Mouse (Mus musculus) stomach, embryonic 14.5 days (tissue): Measurements from ENCODE around the gene Rtn2. TPM values are rescaled to one million over a fixed set of nuclear protein-coding genes. Genes with fewer than 3 reads are reported as not detected.

Source experiments
- ATAC-seq: fragments of 200-750 bp; cut with Nextera tagmentation; 2 replicates; pipeline ENCODE4 v1.8.0; 2017; ENCODE audit warnings: low read depth, moderate TSS enrichment; ENCODE audit not compliant: insufficient number of reproducible peaks, insufficient read depth, low FRiP score
- H3K27ac ChIP-seq: fragments of 300-500 bp; sonication (generic); 2 replicates; pipeline ENCODE4 v1.5.1; 2014; ENCODE audit warnings: mild to moderate bottlenecking, low read length, moderate library complexity, mixed read lengths
- H3K27me3 ChIP-seq: fragments of 300-500 bp; sonication (generic); 2 replicates; pipeline ENCODE4 v1.6.1; 2014; ENCODE audit warnings: low read length, control low read depth, mixed read lengths; ENCODE audit not compliant: control insufficient read depth, insufficient read depth
- H3K36me3 ChIP-seq: fragments of 300-500 bp; sonication (generic); 2 replicates; pipeline ENCODE4 v1.6.1; 2014; ENCODE audit warnings: mild to moderate bottlenecking, control low read depth, low read length, moderate library complexity, mixed read lengths; ENCODE audit not compliant: control insufficient read depth, insufficient read depth
- H3K4me1 ChIP-seq: fragments of 300-500 bp; sonication (generic); 2 replicates; pipeline ENCODE4 v1.6.1; 2014; ENCODE audit warnings: low read length, control low read depth, mixed read lengths; ENCODE audit not compliant: control insufficient read depth, insufficient read depth
- H3K4me2 ChIP-seq: fragments of 300-500 bp; sonication (generic); replicated peaks from 2 replicates; pipeline ENCODE4 v1.6.1; 2014; ENCODE audit warnings: low read depth, low read length, control low read depth
- H3K4me3 ChIP-seq: fragments of 300-500 bp; sonication (generic); 2 replicates; pipeline ENCODE4 v1.5.1; 2014; ENCODE audit warnings: low read depth, low read length, control low read depth
- H3K9ac ChIP-seq: fragments of 300-500 bp; sonication (generic); replicated peaks from 2 replicates; pipeline ENCODE4 v1.6.1; 2014; ENCODE audit warnings: low read depth, mild to moderate bottlenecking, control low read depth, low read length, moderate library complexity, mixed read lengths
- H3K9me3 ChIP-seq: fragments of 300-500 bp; sonication (generic); 2 replicates; pipeline ENCODE4 v1.6.1; 2016; ENCODE audit warnings: low read depth, low read length, control low read depth; ENCODE audit not compliant: control insufficient read depth
- WGBS: fragments of 180-500 bp; shearing (Covaris S2); extraction: QIAGEN DNeasy Blood & Tissue Kit; methylation state at CpG from one replicate; pipeline ENCODE4 v1.1.7; 2014; 5-methylcytosine and 5-hydroxymethylcytosine counted together
- polyA plus RNA-seq: library from polyadenylated mRNA; unstranded; fragments of >200 nt; fragmentation: Nextera tagmentation; extraction: Ambion mirVana; gene quantifications from 2 replicates; pipeline ENCODE4 v1.2.1, GENCODE M21; 2014

Gene Rtn2
- polyA plus RNA-seq, 1 experiment from 2014 or later: 13.9 TPM

DNA sequence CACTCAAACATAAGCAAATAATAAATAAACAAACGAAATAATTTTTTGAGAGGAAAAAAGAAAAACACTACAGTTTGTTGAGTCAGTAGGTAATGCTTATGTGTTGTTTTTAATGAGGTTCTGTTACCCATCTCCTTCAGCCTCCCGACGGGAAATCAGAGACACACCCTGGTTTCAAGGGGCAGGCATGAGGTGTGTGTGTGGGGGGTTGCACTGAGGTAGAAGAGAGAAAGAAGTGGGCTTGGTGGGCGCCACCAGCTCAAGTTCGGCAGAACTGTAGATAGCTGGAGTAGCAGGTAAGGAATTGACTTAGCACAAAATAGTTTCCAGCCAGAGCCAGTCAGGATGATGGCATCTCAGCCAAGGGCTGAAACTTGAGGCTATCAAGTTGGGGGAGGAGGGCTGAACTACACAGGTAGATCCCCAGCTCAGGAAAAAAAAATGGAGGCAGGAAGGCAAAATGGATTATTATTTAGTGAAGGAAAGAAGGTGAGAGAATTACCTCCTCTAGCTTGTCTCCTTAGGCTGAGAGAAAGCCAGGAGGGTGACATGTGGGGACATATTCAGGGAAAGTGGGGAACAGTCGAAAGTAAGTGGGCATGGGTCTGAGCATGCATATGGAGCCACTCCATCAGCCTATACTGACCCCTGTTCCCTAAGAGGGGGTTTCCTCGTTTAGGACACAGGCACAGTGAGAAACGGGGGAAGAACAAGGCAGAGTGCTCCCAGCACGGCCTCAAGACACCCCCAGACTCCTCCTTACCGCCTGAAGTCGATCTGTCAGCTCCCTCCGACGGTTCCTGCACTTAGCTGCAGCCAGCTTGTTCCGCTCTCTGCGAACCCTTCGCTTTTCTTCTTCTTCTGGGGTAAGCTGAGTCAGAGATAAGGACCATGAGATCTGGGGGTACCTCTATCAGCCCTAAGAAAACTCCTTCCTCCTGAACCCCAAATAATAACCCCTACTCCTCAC is 23.7 kb downstream of the Rtn2 start:
- Histone ChIP-seq H3K9ac (no peak overlapping the region), H3K9me3 (no peaks in the 10 kb centered on the region), H3K27me3 (peaks cover 44% of the 10 kb centered on the region), H3K4me1 (peaks cover 20% of the 10 kb centered on the region), H3K4me3 (no peak overlapping the region), H3K36me3 (no peaks in the 10 kb centered on the region), H3K4me2 (no peak overlapping the region), H3K27ac (no peak overlapping the region)
- 55% methylated on average over 16 of the region's 16 CpGs for WGBS
- ATAC-seq: no peak

DNA sequence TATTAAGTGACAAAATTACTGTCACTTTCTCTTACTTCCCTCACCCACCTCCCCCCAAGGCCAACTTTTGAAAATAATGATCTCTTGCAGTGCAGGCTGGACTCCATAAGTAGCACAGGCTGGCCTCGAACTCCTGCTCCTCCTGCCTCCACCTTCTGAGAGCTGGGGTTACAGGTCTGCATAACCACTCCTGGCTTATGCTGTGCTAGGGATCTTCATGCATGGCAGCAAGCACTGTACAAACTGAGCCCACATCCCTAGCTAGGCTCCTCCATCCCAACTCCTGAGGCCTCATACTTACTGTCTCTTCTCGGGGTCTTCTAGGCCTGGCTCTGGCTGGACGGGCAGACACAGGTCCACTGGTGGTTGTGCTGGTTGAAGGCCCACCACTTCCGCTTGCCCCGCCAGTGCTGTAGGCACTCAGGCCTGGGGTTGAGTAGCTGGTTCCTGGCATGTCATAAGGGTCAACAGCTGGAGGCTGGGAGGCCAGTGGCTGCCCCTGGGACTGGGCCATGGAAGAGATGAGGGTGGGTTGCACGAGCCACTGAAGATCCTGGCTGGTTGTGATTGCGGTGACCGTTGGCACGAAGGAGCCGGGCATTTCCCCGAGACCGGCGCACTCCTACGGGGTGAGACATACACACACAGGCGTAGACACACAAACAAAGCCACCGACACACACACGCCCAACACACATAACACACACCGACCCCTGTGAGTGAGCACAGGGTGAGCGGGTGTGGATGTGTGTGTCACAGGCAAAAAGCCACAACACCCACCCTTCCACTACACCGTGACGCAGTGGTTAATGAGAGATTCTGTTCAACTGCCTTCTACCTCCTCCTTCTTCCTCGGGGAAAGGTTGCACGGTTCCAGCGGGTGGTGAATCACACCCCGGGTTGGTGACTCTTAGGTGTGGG is 24.7 kb downstream of the Rtn2 start:
- no peaks in the 10 kb centered on the region for H3K36me3 ChIP-seq
- no peak overlapping the region for H3K4me2 ChIP-seq
- H3K9ac ChIP-seq: no peak overlapping the region
- H3K27me3 ChIP-seq: peaks cover 40% of the 10 kb centered on the region
- peaks cover 16% of the 10 kb centered on the region for H3K4me1 ChIP-seq
- 68% methylated on average over 25 of the region's 25 CpGs for WGBS
- no peak for ATAC-seq
- no peaks in the 10 kb centered on the region for H3K9me3 ChIP-seq
- H3K4me3 ChIP-seq: no peak overlapping the region
- H3K27ac ChIP-seq: no peak overlapping the region

- Histone ChIP-seq H3K4me3 (peak overlapping the region; percentile 59), H3K4me1 (peaks cover 16% of the 10 kb centered on the region), H3K9me3 (no peaks in the 10 kb centered on the region), H3K27me3 (peaks cover 33% of the 10 kb centered on the region), H3K4me2 (peak overlapping the region; percentile 99), H3K9ac (peak overlapping the region; percentile 25; the same call in 1 of the 2 replicates), H3K36me3 (no peaks in the 10 kb centered on the region), H3K27ac (peak overlapping the region; percentile 66; the same call in 1 of the 2 replicates)
- ATAC-seq: peak; percentile 71
- 2% methylated on average over 18 of the region's 18 CpGs for WGBS
Measured at GRCm38 (mm10) chr7:19307739-19308453, 25.5 kb downstream of the Rtn2 start.

- H3K9me3 ChIP-seq: no peaks in the 10 kb centered on the region
- H3K9ac ChIP-seq: peak overlapping the region; percentile 29
- H3K4me3 ChIP-seq: peak overlapping the region; percentile 59
- H3K4me1 ChIP-seq: peaks cover 16% of the 10 kb centered on the region
- ATAC-seq: peak; percentile 86
- peak overlapping the region; percentile 99 for H3K4me2 ChIP-seq
- peak overlapping the region; percentile 66; the same call in 1 of the 2 replicates for H3K27ac ChIP-seq
- peaks cover 28% of the 10 kb centered on the region for H3K27me3 ChIP-seq
- under 1% methylated on average over 58 of the region's 58 CpGs for WGBS
- no peaks in the 10 kb centered on the region for H3K36me3 ChIP-seq
Measured at GRCm38 (mm10) chr7:19308454-19309277, 26.2 kb downstream of the Rtn2 start.

GRCm38 (mm10) chr7:19309278-19309883 is 27.0 kb downstream of the Rtn2 start:
- H3K9me3 ChIP-seq: no peaks in the 10 kb centered on the region
- no peak overlapping the region for H3K27ac ChIP-seq
- WGBS: 2% methylated on average over 48 of the region's 48 CpGs
- H3K36me3 ChIP-seq: no peaks in the 10 kb centered on the region
- peaks cover 16% of the 10 kb centered on the region for H3K4me1 ChIP-seq
- peak overlapping the region; percentile 99 for H3K4me2 ChIP-seq
- H3K27me3 ChIP-seq: peaks cover 25% of the 10 kb centered on the region
- peak overlapping the region; percentile 59 for H3K4me3 ChIP-seq
- no peak for ATAC-seq
- peak overlapping the region; percentile 29 for H3K9ac ChIP-seq

- Histone ChIP-seq H3K4me1 (peaks cover 12% of the 10 kb centered on the region), H3K36me3 (no peaks in the 10 kb centered on the region), H3K9me3 (no peaks in the 10 kb centered on the region), H3K4me3 (peak within 1 kb of the TSS; percentile 59), H3K9ac (peak within 1 kb of the TSS; percentile 47), H3K27me3 (peaks cover 18% of the 10 kb centered on the region), H3K4me2 (peak within 1 kb of the TSS; percentile 99), H3K27ac (no peak within 1 kb of the TSS)
- peak; percentile 84 for ATAC-seq
- under 1% methylated on average over 49 of the region's 49 CpGs for WGBS
Measured at GRCm38 (mm10) chr7:19309884-19310641, 27.6 kb downstream of the Rtn2 start, which contains the start of gene Fosb. Gene Fosb (minus strand): TSS chr7:19310051.

- ATAC-seq: no peak
- H3K4me1 ChIP-seq: peaks cover 8% of the 10 kb centered on the region; the same call in 1 of the 2 replicates
- H3K4me2 ChIP-seq: no peak overlapping the region
- no peaks in the 10 kb centered on the region for H3K36me3 ChIP-seq
- H3K9ac ChIP-seq: no peak overlapping the region
- no peaks in the 10 kb centered on the region for H3K9me3 ChIP-seq
- H3K27me3 ChIP-seq: peaks cover 2% of the 10 kb centered on the region
- H3K4me3 ChIP-seq: no peak overlapping the region
- 42% methylated on average over 4 of the region's 4 CpGs for WGBS
- H3K27ac ChIP-seq: no peak overlapping the region
Measured at GRCm38 (mm10) chr7:19311991-19312390, 29.6 kb downstream of the Rtn2 start.
